ENCODE assay signal across 24 mouse cellular contexts in the genomic region with DNA sequence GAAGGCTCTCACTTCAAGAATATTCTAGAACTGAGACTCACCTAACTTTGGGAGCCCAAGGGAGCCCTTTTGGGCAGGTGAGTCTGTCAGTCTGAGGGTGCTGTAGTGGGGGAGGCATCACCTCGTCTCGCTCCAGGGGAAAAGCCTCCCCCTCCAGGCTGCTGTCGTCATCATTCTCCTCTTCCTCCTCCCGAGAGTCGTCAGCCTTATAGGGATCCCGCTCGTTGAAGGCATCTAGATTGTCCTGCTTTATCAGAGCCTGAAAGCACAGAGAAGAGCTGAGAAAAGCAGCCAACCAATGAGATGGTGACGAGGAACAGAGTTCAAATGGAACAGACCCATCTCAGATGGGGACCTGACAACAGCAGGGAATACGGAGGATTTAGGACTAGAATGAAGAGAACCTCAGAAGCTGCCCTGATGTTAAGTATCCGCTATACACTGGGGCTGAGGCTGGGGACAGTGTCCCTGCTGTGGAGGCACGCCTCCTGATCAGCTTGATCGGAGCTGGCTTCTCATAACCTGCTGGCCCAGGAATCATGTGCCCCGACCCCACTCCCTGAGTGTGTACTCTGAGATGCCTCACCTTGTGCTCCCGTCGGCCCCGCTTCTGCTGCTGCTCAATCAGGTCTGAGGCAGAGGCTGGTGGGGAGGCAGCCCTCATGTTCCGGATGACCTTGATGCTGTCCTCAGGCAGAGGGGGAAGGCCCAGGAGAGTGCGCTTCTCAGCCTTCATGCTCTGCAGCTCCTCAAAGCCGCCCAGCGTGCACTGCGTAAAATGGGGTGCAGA. TPM values are rescaled to one million over a fixed set of nuclear protein-coding genes. Genes with fewer than 3 reads are reported as not detected.
DNase-seq lines count a peak whose midpoint lies in the region; ATAC-seq lines count a peak whose summit lies in the region.
"Had no signal": no experiment of that assay in that cellular context is flagged by ENCODE, and none has a peak within 500 bp of the region (broad histone marks: within the 10 kb centered on the region; RNA-seq: fewer than 3 reads in every experiment).

No protein-coding gene starts in this region.

- peaks cover 93% of the 10 kb centered on the region for H3K36me3 ChIP-seq in kidney, embryonic 14.5 days (ENCODE audit: control insufficient read depth, insufficient read depth, low read length)

- H3K4me1 ChIP-seq in kidney, embryonic 14.5 days (ENCODE audit: control insufficient read depth, insufficient read depth, low read length) = no peaks in the 10 kb centered on the region
- H3K4me1 ChIP-seq: embryonic facial prominence, embryonic 13.5 days; forebrain, embryonic 12.5 days; heart, embryonic 12.5 days; hindbrain, embryonic 12.5 days had no signal

- H3K9me3 ChIP-seq in kidney, embryonic 14.5 days (ENCODE audit: control insufficient read depth, low read length) = no peaks in the 10 kb centered on the region
- H3K9me3 ChIP-seq: embryonic facial prominence, embryonic 13.5 days; forebrain, embryonic 12.5 days; heart, embryonic 12.5 days; hindbrain, embryonic 12.5 days had no signal

- no peak for ATAC-seq in kidney, embryonic 14.5 days (ENCODE audit: low FRiP score, low TSS enrichment)
- ATAC-seq: forebrain, embryonic 16.5 days; hindbrain, embryonic 16.5 days had no signal

- 90% methylated on average over 21 of the region's 21 CpGs for WGBS in kidney, embryonic 14.5 days

- H3K27ac ChIP-seq in kidney, embryonic 14.5 days (ENCODE audit: low read depth, low read length) = no peak overlapping the region
- H3K27ac ChIP-seq: embryonic facial prominence, embryonic 13.5 days; forebrain, embryonic 12.5 days; gastrocnemius, adult 2 months; hindbrain, embryonic 12.5 days had no signal

- no peak overlapping the region for H3K9ac ChIP-seq in kidney, embryonic 14.5 days (ENCODE audit: low read depth, low read length)
- H3K9ac ChIP-seq: embryonic facial prominence, embryonic 13.5 days; forebrain, embryonic 12.5 days; heart, embryonic 12.5 days; hindbrain, embryonic 12.5 days had no signal

- H3K4me3 ChIP-seq in kidney, embryonic 14.5 days (ENCODE audit: low read length) = no peak overlapping the region
- H3K4me3 ChIP-seq: embryonic facial prominence, embryonic 13.5 days; forebrain, embryonic 12.5 days; gastrocnemius, adult 2 months; heart, embryonic 12.5 days; hindbrain, embryonic 12.5 days had no signal

- no peaks in the 10 kb centered on the region for H3K27me3 ChIP-seq in kidney, embryonic 14.5 days (ENCODE audit: control insufficient read depth, insufficient read depth, low read length)
- H3K27me3 ChIP-seq: embryonic facial prominence, embryonic 13.5 days; forebrain, embryonic 12.5 days; heart, embryonic 12.5 days; hindbrain, embryonic 12.5 days had no signal

- DNase-seq in frontal cortex, postnatal 14 days (ENCODE audit: low spot score in 2 of 2) = peak; percentile 1 to 2
- DNase-seq in frontal cortex, adult 2 months (ENCODE audit: extremely low spot score in 1 of 2, low spot score in 1 of 2) = no peak
- DNase-seq in kidney, adult 18-20 months = peak; percentile 1
- peak; percentile 2 for DNase-seq in right cerebral cortex, postnatal 25 days
- DNase-seq in right cerebral cortex, postnatal 4 days = no peak
- DNase-seq in urinary bladder, postnatal 14 days (ENCODE audit: low spot score) = peak; percentile 1
- DNase-seq in urinary bladder, postnatal 25 days (ENCODE audit: low spot score) = no peak
- DNase-seq: adrenal gland, postnatal 10 days; cerebellum, adult 11 months; cerebellum, adult 9-11 months; cerebellum, postnatal 36 days; gastrocnemius, adult 2 months; gastrocnemius, postnatal 25 days; heart, postnatal 36 days had no signal

- no peak overlapping the region for H3K4me2 ChIP-seq in kidney, embryonic 14.5 days (replicated peaks; ENCODE audit: low read depth, low read length)
- H3K4me2 ChIP-seq: embryonic facial prominence, embryonic 13.5 days; forebrain, embryonic 12.5 days; heart, embryonic 12.5 days; hindbrain, embryonic 12.5 days had no signal

RNA-seq across cellular contexts. Expression of a gene that starts 9.6 kb away (rescaled TPM):
- not detected in 2 replicates for polyA plus RNA-seq in frontal cortex, adult 2 months (2012; rRNA removed)
- not detected in 2 replicates for polyA plus RNA-seq in kidney, embryonic 14.5 days (2014; fragmentation: Nextera tagmentation; extraction: Ambion mirVana)
- polyA plus RNA-seq: brain, embryonic 14.5 days; C2C12; embryonic facial prominence, embryonic 13.5 days; forebrain, embryonic 12.5 days; forebrain, embryonic 16.5 days; heart, embryonic 12.5 days; heart, embryonic 16.5 days; hindbrain, embryonic 12.5 days; hindbrain, embryonic 16.5 days had no signal

RNA-seq across cellular contexts. Expression of a gene that starts 10.0 kb away (rescaled TPM):
- polyA plus RNA-seq in frontal cortex, adult 2 months (2012; rRNA removed) = 74.4 and 79.2 TPM in 2 replicates
- polyA plus RNA-seq in kidney, embryonic 14.5 days (2014; fragmentation: Nextera tagmentation; extraction: Ambion mirVana) = 33.3 and 55.0 TPM in 2 replicates

RNA-seq across cellular contexts. Expression of a gene that starts 26.6 kb away (rescaled TPM):
- polyA plus RNA-seq in frontal cortex, adult 2 months (2012; rRNA removed) = 8.1 and 8.6 TPM in 2 replicates
- polyA plus RNA-seq in kidney, embryonic 14.5 days (2014; fragmentation: Nextera tagmentation; extraction: Ambion mirVana) = 0.26 TPM in 1 of 2 replicates, not detected in the other
- polyA plus RNA-seq: C2C12 had no signal

Comparison
In these comparisons a context has a peak if more than half of its experiments do, and no peak if none do; other contexts are left out.
1. DNase-seq: peak in frontal cortex, postnatal 14 days (2 of 2), kidney, adult 18-20 months (single experiment), right cerebral cortex, postnatal 25 days (single experiment) and urinary bladder, postnatal 14 days (single experiment); none in frontal cortex, adult 2 months (0 of 2), right cerebral cortex, postnatal 4 days (single experiment) and urinary bladder, postnatal 25 days (single experiment).